Mouse (Mus musculus) stomach, embryonic 14.5 days (tissue): ENCODE results near the gene Ano10. TPM values are rescaled to one million over a fixed set of nuclear protein-coding genes. Genes with fewer than 3 reads are reported as not detected.

Source experiments
- ATAC-seq: fragments of 200-750 bp; cut with Nextera tagmentation; 2 replicates; pipeline ENCODE4 v1.8.0; 2017; ENCODE audit warnings: low read depth, moderate TSS enrichment; ENCODE audit not compliant: insufficient number of reproducible peaks, insufficient read depth, low FRiP score
- H3K27ac ChIP-seq: fragments of 300-500 bp; sonication (generic); 2 replicates; pipeline ENCODE4 v1.5.1; 2014; ENCODE audit warnings: mild to moderate bottlenecking, low read length, moderate library complexity, mixed read lengths
- H3K27me3 ChIP-seq: fragments of 300-500 bp; sonication (generic); 2 replicates; pipeline ENCODE4 v1.6.1; 2014; ENCODE audit warnings: low read length, control low read depth, mixed read lengths; ENCODE audit not compliant: control insufficient read depth, insufficient read depth
- H3K36me3 ChIP-seq: fragments of 300-500 bp; sonication (generic); 2 replicates; pipeline ENCODE4 v1.6.1; 2014; ENCODE audit warnings: mild to moderate bottlenecking, control low read depth, low read length, moderate library complexity, mixed read lengths; ENCODE audit not compliant: control insufficient read depth, insufficient read depth
- H3K4me1 ChIP-seq: fragments of 300-500 bp; sonication (generic); 2 replicates; pipeline ENCODE4 v1.6.1; 2014; ENCODE audit warnings: low read length, control low read depth, mixed read lengths; ENCODE audit not compliant: control insufficient read depth, insufficient read depth
- H3K4me2 ChIP-seq: fragments of 300-500 bp; sonication (generic); replicated peaks from 2 replicates; pipeline ENCODE4 v1.6.1; 2014; ENCODE audit warnings: low read depth, low read length, control low read depth
- H3K4me3 ChIP-seq: fragments of 300-500 bp; sonication (generic); 2 replicates; pipeline ENCODE4 v1.5.1; 2014; ENCODE audit warnings: low read depth, low read length, control low read depth
- H3K9ac ChIP-seq: fragments of 300-500 bp; sonication (generic); replicated peaks from 2 replicates; pipeline ENCODE4 v1.6.1; 2014; ENCODE audit warnings: low read depth, mild to moderate bottlenecking, control low read depth, low read length, moderate library complexity, mixed read lengths
- H3K9me3 ChIP-seq: fragments of 300-500 bp; sonication (generic); 2 replicates; pipeline ENCODE4 v1.6.1; 2016; ENCODE audit warnings: low read depth, low read length, control low read depth; ENCODE audit not compliant: control insufficient read depth
- WGBS: fragments of 180-500 bp; shearing (Covaris S2); extraction: QIAGEN DNeasy Blood & Tissue Kit; methylation state at CpG from one replicate; pipeline ENCODE4 v1.1.7; 2014; 5-methylcytosine and 5-hydroxymethylcytosine counted together
- polyA plus RNA-seq: library from polyadenylated mRNA; unstranded; fragments of >200 nt; fragmentation: Nextera tagmentation; extraction: Ambion mirVana; gene quantifications from 2 replicates; pipeline ENCODE4 v1.2.1, GENCODE M21; 2014

The Ano10 gene
- polyA plus RNA-seq, 1 experiment from 2014 or later = 46.0 TPM

GRCm38 (mm10) chr9:122248168-122248567, 46.1 kb downstream of the Ano10 start:
- no peak for ATAC-seq
- no peak overlapping the region for H3K27ac ChIP-seq
- no peak overlapping the region for H3K4me3 ChIP-seq
- no peak overlapping the region for H3K9ac ChIP-seq
- H3K4me2 ChIP-seq = no peak overlapping the region
- H3K27me3 ChIP-seq = no peaks in the 10 kb centered on the region
- WGBS = 47% methylated on average over 8 of the region's 8 CpGs
- no peaks in the 10 kb centered on the region for H3K4me1 ChIP-seq
- peaks cover 12% of the 10 kb centered on the region; the same call in 1 of the 2 replicates for H3K36me3 ChIP-seq
- H3K9me3 ChIP-seq = no peaks in the 10 kb centered on the region

- 42% methylated on average over 13 of the region's 13 CpGs for WGBS
- no peak overlapping the region for H3K27ac ChIP-seq
- ATAC-seq = 0 out of 2 replicates have a peak, but pooled peaks have one; percentile 53
- H3K4me1 ChIP-seq = no peaks in the 10 kb centered on the region
- no peaks in the 10 kb centered on the region for H3K27me3 ChIP-seq
- no peak overlapping the region for H3K9ac ChIP-seq
- H3K36me3 ChIP-seq = peaks cover 9% of the 10 kb centered on the region; the same call in 1 of the 2 replicates
- no peaks in the 10 kb centered on the region for H3K9me3 ChIP-seq
- no peak overlapping the region for H3K4me3 ChIP-seq
- no peak overlapping the region for H3K4me2 ChIP-seq
Observed at GRCm38 (mm10) chr9:122247430-122248027, 46.7 kb downstream of the Ano10 start.

- no peak overlapping the region for H3K4me3 ChIP-seq
- H3K27ac ChIP-seq = no peak overlapping the region
- H3K4me2 ChIP-seq = no peak overlapping the region
- H3K9me3 ChIP-seq = no peaks in the 10 kb centered on the region
- no peak for ATAC-seq
- no peak overlapping the region for H3K9ac ChIP-seq
- no peaks in the 10 kb centered on the region for H3K4me1 ChIP-seq
- 89% methylated on average over 8 of the region's 8 CpGs for WGBS
- peaks cover 6% of the 10 kb centered on the region; the same call in 1 of the 2 replicates for H3K36me3 ChIP-seq
- H3K27me3 ChIP-seq = no peaks in the 10 kb centered on the region
Observed at GRCm38 (mm10) chr9:122245879-122246278, 48.3 kb downstream of the Ano10 start.

- peaks cover 4% of the 10 kb centered on the region; the same call in 1 of the 2 replicates for H3K36me3 ChIP-seq
- no peak for ATAC-seq
- no peak overlapping the region for H3K4me3 ChIP-seq
- no peaks in the 10 kb centered on the region for H3K27me3 ChIP-seq
- 80% methylated on average over 4 of the region's 4 CpGs for WGBS
- H3K4me2 ChIP-seq = no peak overlapping the region
- H3K9me3 ChIP-seq = no peaks in the 10 kb centered on the region
- H3K9ac ChIP-seq = no peak overlapping the region
- no peak overlapping the region for H3K27ac ChIP-seq
- no peaks in the 10 kb centered on the region for H3K4me1 ChIP-seq
Observed at GRCm38 (mm10) chr9:122245471-122245870, 48.8 kb downstream of the Ano10 start.

GRCm38 (mm10) chr9:122244800-122245165, 49.4 kb downstream of the Ano10 start:
- Histone ChIP-seq H3K4me1 (no peaks in the 10 kb centered on the region), H3K9me3 (no peaks in the 10 kb centered on the region), H3K36me3 (no peaks in the 10 kb centered on the region), H3K4me3 (no peak overlapping the region), H3K4me2 (no peak overlapping the region), H3K27ac (no peak overlapping the region), H3K9ac (no peak overlapping the region), H3K27me3 (no peaks in the 10 kb centered on the region)
- 30% methylated on average over 2 of the region's 2 CpGs for WGBS
- ATAC-seq = no peak

- 34% methylated on average over 4 of the region's 4 CpGs for WGBS
Observed at GRCm38 (mm10) chr9:122244080-122244799, 50.0 kb downstream of the Ano10 start.

GRCm38 (mm10) chr9:122243297-122243696, 50.9 kb downstream of the Ano10 start:
- H3K4me3 ChIP-seq = no peak overlapping the region
- H3K27ac ChIP-seq = no peak overlapping the region
- no peaks in the 10 kb centered on the region for H3K9me3 ChIP-seq
- H3K4me2 ChIP-seq = no peak overlapping the region
- no peaks in the 10 kb centered on the region for H3K36me3 ChIP-seq
- no peaks in the 10 kb centered on the region for H3K27me3 ChIP-seq
- H3K9ac ChIP-seq = no peak overlapping the region
- H3K4me1 ChIP-seq = no peaks in the 10 kb centered on the region
- WGBS = 67% methylated on average over 1 of the region's 1 CpGs
- no peak for ATAC-seq

More at GRCm38 (mm10) chr9:122244080-122244799, 50.0 kb downstream of the Ano10 start:
- no peak overlapping the region for H3K27ac ChIP-seq
- no peak for ATAC-seq
- no peaks in the 10 kb centered on the region for H3K36me3 ChIP-seq
- H3K9ac ChIP-seq = no peak overlapping the region
- no peaks in the 10 kb centered on the region for H3K9me3 ChIP-seq
- no peak overlapping the region for H3K4me3 ChIP-seq
- no peaks in the 10 kb centered on the region for H3K4me1 ChIP-seq
- H3K27me3 ChIP-seq = no peaks in the 10 kb centered on the region
- H3K4me2 ChIP-seq = no peak overlapping the region

GRCm38 (mm10) chr9:122242856-122243255, 51.4 kb downstream of the Ano10 start:
- Histone ChIP-seq H3K4me2 (no peak overlapping the region), H3K9me3 (no peaks in the 10 kb centered on the region), H3K9ac (no peak overlapping the region), H3K27ac (no peak overlapping the region), H3K36me3 (no peaks in the 10 kb centered on the region), H3K4me3 (no peak overlapping the region), H3K27me3 (no peaks in the 10 kb centered on the region), H3K4me1 (no peaks in the 10 kb centered on the region)
- ATAC-seq = 0 out of 2 replicates have a peak, but pooled peaks have one; percentile 16
- WGBS = 8% methylated on average over 7 of the region's 7 CpGs
